Mouse (Mus musculus) testis, postnatal 10 days (tissue): Measurements from ENCODE around the gene Idh1.

ENCODE experiments used
- DNase-seq: peaks from one replicate; pipeline ENCODE4 v3.0.0; 2021; ENCODE audit warnings: low spot score

The Idh1 gene

GRCm38 (mm10) chr1:65112807-65113196, 73.5 kb downstream of the Idh1 start:
- no peak for DNase-seq

- DNase-seq = peak; percentile 83
Measured at GRCm38 (mm10) chr1:65112031-65112806, 74.1 kb downstream of the Idh1 start.

DNA sequence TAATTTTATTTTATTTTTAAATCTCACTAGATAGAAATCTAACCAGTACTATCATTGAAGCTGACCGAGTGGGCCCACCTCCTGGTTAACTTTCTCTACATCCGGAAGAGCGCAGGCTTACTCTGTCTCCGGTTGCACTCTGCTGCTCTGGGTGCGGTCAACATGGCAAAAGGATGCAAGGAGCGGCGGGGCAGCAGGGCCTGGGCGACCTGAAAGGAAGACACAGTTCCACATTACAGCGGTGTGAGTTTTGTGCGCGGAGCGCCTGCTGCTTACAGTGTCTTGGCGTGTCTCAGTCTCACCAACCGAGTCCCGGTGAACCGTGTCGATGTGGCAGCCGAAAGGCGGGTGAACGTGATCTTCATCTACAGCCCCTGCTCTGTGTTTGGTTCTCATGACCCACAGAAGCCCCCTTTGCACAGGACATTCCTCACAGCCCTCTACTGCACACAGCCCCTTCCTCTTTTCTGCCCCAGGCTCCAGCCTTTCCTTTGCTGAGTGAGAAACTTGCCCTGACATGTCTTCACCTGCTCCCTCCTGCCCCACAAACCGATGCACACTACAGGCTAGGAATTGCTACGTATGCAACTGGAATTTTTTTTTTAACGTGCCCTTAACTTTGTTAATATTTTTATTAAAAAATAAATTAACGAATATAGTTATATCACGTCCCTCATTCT, 76.4 kb downstream of the Idh1 start:
- no peak for DNase-seq

DNA sequence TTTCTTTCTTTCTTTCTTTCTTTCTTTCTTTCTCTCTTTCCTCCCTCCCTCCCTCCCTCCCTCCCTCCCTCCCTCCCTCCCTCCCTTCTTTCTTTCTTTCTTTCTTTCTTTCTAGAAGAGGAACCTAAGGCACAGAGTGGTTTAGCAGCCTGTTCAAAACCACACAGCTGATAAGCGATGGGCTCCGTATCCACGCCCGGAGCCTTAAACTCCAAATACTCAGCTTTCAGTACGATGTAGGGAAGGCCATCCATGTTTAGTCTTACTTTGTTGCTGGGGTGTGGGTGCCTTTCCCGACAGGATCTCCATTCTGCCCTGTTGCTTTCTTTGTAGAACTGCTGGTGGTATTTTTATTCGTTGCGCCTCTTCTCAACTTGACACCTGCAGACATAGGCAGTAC, 77.1 kb downstream of the Idh1 start:
- no peak for DNase-seq
